Mouse (Mus musculus) v-Abl transformed pro-B cells (cell line): ENCODE data around the gene Fam163b.

Experiments
- in situ Hi-C, 2 experiments: fragments of 400-800 bp; cut with MboI; formaldehyde crosslinking; loops; one replicate each; pipeline ENCODE4 v1.15.1; 2025; ENCODE audit not compliant: unreplicated experiment in 2 of 2

Gene Fam163b

GRCm38 (mm10) chr2:27141950-27142693 is at the start of gene Fam163b:
TSS of gene Fam163b (minus strand) at chr2:27142491.
- in situ Hi-C loops = no loop called here

- in situ Hi-C loops = no loop called here
These were observed 47.7 kb upstream of the Fam163b start for GRCm38 (mm10) chr2:27189994-27190393.

GRCm38 (mm10) chr2:27187531-27187930 is 45.2 kb upstream of the Fam163b start:
- in situ Hi-C loops = no loop called here

GRCm38 (mm10) chr2:27183734-27184133 is 41.4 kb upstream of the Fam163b start:
- in situ Hi-C loops = no loop called here

- in situ Hi-C loops = no loop called here
These were observed 39.6 kb upstream of the Fam163b start for GRCm38 (mm10) chr2:27181907-27182306.

GRCm38 (mm10) chr2:27179101-27179500 is 36.8 kb upstream of the Fam163b start:
- in situ Hi-C loops = no loop called here

- in situ Hi-C loops = no loop called here
These were observed 33.5 kb upstream of the Fam163b start for GRCm38 (mm10) chr2:27175696-27176267.

- in situ Hi-C loops = no loop called here
These were observed 32.0 kb upstream of the Fam163b start for GRCm38 (mm10) chr2:27174242-27174641.

GRCm38 (mm10) chr2:27166999-27167398 is 24.7 kb upstream of the Fam163b start:
- in situ Hi-C loops = no loop called here

- in situ Hi-C loops = no loop called here
These were observed 23.8 kb upstream of the Fam163b start for GRCm38 (mm10) chr2:27166074-27166473.

- in situ Hi-C loops = no loop called here
These were observed 22.7 kb upstream of the Fam163b start, which contains the start of gene Dbh for GRCm38 (mm10) chr2:27164796-27165590. TSS of gene Dbh (plus strand) at chr2:27165233.

GRCm38 (mm10) chr2:27163851-27164250 is 21.6 kb upstream of the Fam163b start:
- in situ Hi-C loops = no loop called here

- in situ Hi-C loops = no loop called here
These were observed 20.4 kb upstream of the Fam163b start for GRCm38 (mm10) chr2:27162656-27163055.

- in situ Hi-C loops = no loop called here
These were observed 19.2 kb upstream of the Fam163b start for GRCm38 (mm10) chr2:27161526-27161925.

GRCm38 (mm10) chr2:27156596-27156995 is 14.3 kb upstream of the Fam163b start:
- in situ Hi-C loops = no loop called here

- in situ Hi-C loops = no loop called here
These were observed 12.3 kb upstream of the Fam163b start for GRCm38 (mm10) chr2:27154466-27155185.

GRCm38 (mm10) chr2:27149457-27149856 is 7.2 kb upstream of the Fam163b start:
- in situ Hi-C loops = no loop called here

GRCm38 (mm10) chr2:27146840-27147239 is 4.5 kb upstream of the Fam163b start:
- in situ Hi-C loops = no loop called here

- in situ Hi-C loops = no loop called here
These were observed 2.7 kb upstream of the Fam163b start for GRCm38 (mm10) chr2:27144957-27145356.

- in situ Hi-C loops = no loop called here
These were observed 3.9 kb downstream of the Fam163b start for GRCm38 (mm10) chr2:27138356-27138755.

- in situ Hi-C loops = no loop called here
These were observed 5.5 kb downstream of the Fam163b start for GRCm38 (mm10) chr2:27136789-27137188.
